Mouse (Mus musculus) brain, adult 2 months (tissue): ENCODE results near the gene Krt34.

Experiments used
- DNase-seq: peaks from one replicate; pipeline ENCODE4 v3.0.0; 2011; ENCODE audit warnings: low read depth, low spot score

The Krt34 gene

GRCm38 (mm10) chr11:100041454-100041853 is at the start of gene Krt34:
Krt34 (minus strand) TSS chr11:100041554.
- no peak for DNase-seq

DNA sequence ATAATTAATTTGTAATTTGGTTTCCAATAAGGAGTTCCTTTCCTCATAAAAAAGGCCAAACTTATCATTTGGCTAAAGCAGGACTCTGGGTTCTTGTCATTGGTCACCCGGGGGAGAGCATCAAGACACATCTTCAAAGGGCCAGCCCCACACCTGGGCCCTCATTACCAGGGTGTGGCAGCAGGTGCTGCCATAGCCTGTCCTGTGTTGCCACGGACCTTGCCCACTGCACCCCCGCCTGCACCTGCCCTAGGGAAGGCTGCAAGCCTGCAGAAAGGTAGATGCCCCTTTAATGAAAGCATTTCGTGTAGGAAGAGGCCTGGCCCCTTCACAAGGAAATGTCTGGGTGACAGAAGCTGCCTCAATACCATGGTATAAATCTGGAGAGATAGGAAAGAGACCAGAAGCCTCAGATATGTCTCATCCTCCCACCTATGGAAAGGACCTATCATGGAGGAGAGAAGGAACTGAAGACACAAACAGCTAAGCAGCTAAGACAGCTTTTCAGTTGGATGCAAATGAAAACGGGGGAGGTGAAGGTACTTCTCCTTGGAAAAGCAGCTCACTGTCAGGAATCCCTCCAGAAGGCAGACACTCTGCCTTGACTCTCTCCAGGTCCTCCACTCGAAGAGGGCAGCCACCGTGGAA is 47.1 kb upstream of the Krt34 start:
- peak; percentile 66 for DNase-seq

DNA sequence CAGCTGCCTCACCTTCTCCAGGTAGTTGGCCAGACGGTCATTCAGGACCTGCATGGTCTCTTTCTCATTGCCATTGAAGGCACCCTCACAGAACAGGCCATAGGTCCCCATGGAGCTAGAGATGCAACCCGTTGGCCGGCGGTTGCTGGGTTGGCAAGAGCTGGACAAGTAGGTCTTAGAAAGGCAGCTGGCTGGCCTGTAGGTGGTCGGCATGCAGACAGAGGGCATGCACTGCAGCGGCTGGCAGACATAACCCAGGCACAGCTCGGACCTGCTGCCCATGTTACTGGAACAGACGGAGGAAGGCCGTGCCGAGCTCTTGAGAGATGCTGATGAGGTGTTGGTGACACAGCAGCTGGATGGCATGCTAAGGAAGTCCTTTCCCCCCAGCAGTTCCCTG is 46.5 kb upstream of the Krt34 start, which contains the start of gene Krt32:
Krt32 (minus strand) TSS at position 366 of the 400 bp plus-strand sequence.
- DNase-seq: no peak

- peak; percentile 48 for DNase-seq
These were observed 32.5 kb upstream of the Krt34 start for GRCm38 (mm10) chr11:100073873-100074272.

GRCm38 (mm10) chr11:100067293-100068036 is 26.1 kb upstream of the Krt34 start:
- DNase-seq: peak; percentile 31

- peak; percentile 31 for DNase-seq
These were observed 25.1 kb upstream of the Krt34 start for GRCm38 (mm10) chr11:100066236-100067010.

DNA sequence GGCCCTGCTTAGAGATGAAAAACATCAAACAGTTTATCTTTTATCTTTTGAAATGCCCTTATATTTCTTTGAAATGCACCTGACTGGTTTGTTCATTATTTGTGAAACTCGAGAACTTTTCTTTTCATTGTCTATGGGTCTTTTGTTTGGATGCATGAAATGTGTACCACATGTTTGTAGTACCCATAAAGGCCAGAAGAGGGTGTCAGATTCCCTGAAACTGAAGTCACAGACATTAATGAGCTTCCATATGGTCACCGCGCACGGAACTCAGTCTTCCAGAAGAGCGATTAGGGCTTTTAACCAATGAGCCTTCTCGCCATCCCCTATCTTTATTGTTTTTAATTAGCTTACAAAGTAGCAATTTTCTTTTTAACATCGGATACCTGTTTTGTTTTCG is 17.5 kb upstream of the Krt34 start:
- no peak for DNase-seq

- DNase-seq: peak; percentile 16
These were observed 14.6 kb upstream of the Krt34 start for GRCm38 (mm10) chr11:100055686-100056655.

GRCm38 (mm10) chr11:100050451-100050850 is 9.1 kb upstream of the Krt34 start, which contains the start of gene Krt31:
Krt31 (minus strand) TSS chr11:100050551.
- DNase-seq: no peak

DNA sequence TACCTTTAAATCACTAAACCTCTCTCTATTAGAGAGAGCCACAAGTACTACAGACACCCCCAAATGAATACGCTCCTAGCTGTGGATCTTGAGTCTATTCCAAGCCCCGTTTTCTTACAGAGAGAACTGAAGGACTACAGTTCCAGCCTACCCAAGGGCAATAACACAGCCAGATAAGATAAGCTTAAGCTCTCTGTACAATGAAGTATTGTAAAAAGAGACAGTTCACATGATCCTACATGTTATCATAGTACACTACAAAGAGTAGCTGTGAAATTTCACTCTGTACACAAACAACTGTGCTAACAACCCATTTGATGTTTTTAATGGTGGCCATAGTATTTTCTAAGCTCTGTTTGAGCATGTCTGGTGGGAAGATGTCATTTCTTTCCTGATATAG is 5.8 kb upstream of the Krt34 start:
- no peak for DNase-seq

GRCm38 (mm10) chr11:100046303-100046866 is 5.0 kb upstream of the Krt34 start:
- DNase-seq: peak; percentile 27

DNA sequence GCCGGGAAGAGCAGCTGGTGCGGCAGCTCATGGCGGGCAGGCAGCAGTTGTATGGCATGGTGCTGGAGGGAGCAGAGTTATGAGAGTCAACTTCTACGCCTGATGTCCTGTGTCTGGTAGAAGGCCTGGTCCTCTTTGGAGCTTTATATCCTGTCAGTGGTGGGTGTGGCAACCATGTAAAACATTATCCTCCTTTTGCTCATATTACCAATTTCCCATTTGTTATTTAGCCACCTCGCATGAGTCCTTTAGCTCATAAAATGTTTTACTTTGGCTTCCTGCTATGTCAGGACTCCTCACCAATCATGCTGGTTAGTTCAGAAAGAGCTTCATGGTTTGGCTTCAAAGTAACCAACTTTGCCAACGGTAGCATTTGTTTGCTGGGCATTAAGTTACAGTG is 11.6 kb downstream of the Krt34 start, which contains the start of gene Krt33b:
Krt33b (minus strand) TSS at position 101 of the 400 bp plus-strand sequence.
- no peak for DNase-seq

DNA sequence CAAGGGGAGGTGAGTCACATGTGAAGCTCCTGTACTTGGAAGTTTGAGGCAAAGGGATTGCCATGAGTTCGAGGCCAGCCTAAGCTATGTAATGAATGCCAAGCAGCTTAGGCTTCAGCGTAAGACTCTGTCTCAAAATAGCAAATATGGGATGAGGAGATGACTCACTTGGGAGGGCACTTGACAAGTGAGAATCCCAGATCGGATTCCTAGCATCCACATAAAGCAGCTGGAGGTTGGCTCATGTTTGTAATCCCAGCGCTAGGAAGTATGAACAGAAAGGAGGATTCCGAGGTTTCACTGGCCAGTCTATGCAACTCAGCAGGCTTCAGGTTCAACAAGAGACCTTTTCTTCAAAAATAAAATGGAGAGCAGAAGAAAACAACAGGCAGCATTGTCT is 19.9 kb downstream of the Krt34 start:
- DNase-seq: peak; percentile 64

DNA sequence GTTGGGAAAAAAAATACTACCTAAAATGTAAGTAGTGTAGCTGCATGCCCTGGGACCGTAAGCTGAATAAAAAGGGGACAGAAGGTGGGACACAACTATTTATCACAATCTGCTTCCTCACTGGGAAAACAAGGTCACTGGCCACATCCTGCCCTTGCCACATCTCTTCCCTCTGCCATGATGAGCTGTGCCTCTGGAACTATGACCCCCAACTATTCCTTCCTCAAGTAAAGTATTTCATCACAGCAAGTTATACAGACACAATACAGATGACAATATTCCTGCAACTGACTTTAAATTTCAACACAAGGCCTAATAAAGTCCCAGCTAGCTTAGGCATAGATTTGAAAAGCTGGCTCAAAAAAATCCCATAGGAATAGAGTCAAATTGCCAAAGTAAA is 21.9 kb downstream of the Krt34 start:
- DNase-seq: no peak

GRCm38 (mm10) chr11:100016112-100016511 is 25.2 kb downstream of the Krt34 start, which contains the start of gene Krt33a:
Krt33a (minus strand) TSS chr11:100016212.
- no peak for DNase-seq

DNA sequence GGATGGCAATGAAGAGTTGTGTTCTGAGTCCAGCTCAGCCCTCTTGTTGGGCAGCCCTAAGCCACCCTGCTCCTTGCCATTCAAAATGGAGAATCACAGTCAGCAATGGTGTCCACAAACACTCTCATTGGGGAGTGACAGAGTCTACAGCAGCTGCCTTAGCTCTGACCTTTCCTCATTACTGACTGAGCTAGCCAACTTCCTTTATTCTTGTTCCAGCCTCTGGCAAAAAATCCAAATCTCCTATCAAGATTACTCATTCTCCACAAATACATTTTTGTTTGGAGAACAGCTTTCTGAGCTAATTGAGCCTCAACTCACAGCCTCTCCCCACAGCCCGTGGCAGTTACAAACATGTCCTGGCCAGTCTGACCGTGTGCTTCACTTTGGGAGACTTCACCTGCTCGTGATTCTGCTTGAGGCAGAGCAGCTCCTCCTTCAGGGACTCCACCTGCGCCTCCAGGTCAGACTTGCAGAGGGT is 27.6 kb downstream of the Krt34 start:
- no peak for DNase-seq

- DNase-seq: no peak
These were observed 30.7 kb downstream of the Krt34 start for GRCm38 (mm10) chr11:100010682-100011081.

DNA sequence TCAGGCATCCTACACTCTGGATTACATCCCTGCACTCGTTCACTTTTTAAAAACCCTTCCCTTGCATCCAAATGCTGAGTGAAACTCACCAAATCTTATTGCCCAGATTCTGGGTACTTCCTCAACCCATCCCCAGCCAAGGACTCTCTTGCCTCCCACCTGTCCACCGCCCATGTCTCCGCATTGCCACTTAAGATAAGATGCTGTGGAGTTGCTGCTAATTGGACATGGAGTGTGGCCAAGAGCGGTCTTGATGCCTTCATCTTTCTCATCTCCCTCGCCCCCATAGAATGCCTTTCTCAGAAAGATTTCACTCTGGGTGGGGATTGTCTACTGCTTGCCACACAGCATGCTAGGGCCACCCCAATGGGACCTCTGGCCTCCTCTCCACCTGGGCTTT is 33.0 kb downstream of the Krt34 start:
- peak; percentile 61 for DNase-seq

- DNase-seq: no peak
These were observed 34.7 kb downstream of the Krt34 start for GRCm38 (mm10) chr11:100006624-100007023.

GRCm38 (mm10) chr11:100005905-100006304 is 35.4 kb downstream of the Krt34 start:
- no peak for DNase-seq
